Mouse (Mus musculus): Measurements from ENCODE around the gene Gclc.

Gclc gene

GRCm38 (mm10) chr9:77777622-77778021 is 23.3 kb downstream of the Gclc start:
- in situ Hi-C loops (cut with MboI; ENCODE audit: unreplicated experiment in 2 of 2) = loop anchor here in 1 of 2 experiments (25.0 kb wide), 1 partner anchor 1415 kb away; no protein-coding TSS in a partner anchor

- in situ Hi-C loops (cut with MboI; ENCODE audit: unreplicated experiment in 2 of 2) = loop anchor here (5.0 to 25.0 kb wide), 4 partner anchors 122 to 1417 kb away; no protein-coding TSS in a partner anchor
Observed at GRCm38 (mm10) chr9:77779711-77780110, 25.4 kb downstream of the Gclc start.

GRCm38 (mm10) chr9:77781453-77782163 is 27.3 kb downstream of the Gclc start:
- in situ Hi-C loops (cut with MboI; ENCODE audit: unreplicated experiment in 2 of 2) = loop anchor here (5.0 to 25.0 kb wide), 4 partner anchors 124 to 1419 kb away; no protein-coding TSS in a partner anchor

DNA sequence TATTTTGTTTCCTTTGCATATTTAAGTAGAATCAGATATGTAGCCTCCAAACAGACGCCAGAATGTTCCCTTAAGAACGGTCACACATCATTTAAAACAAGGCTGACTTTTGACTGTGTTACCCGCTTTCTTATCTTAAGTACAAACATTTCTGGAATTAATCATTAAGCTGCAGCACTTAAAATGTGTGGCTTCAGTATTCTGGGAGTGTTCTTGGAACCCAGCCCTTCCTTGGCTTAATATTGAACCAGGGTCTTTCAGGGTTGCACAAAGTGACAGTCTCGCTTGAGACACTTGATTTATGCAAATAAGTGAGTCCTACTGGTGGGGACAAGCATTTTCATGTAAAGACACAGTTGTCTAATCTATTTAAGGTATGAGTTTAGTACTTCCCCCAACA is 27.9 kb downstream of the Gclc start:
- in situ Hi-C loops (cut with MboI; ENCODE audit: unreplicated experiment in 2 of 2) = loop anchor here (5.0 to 25.0 kb wide), 4 partner anchors 125 to 1420 kb away; no protein-coding TSS in a partner anchor

DNA sequence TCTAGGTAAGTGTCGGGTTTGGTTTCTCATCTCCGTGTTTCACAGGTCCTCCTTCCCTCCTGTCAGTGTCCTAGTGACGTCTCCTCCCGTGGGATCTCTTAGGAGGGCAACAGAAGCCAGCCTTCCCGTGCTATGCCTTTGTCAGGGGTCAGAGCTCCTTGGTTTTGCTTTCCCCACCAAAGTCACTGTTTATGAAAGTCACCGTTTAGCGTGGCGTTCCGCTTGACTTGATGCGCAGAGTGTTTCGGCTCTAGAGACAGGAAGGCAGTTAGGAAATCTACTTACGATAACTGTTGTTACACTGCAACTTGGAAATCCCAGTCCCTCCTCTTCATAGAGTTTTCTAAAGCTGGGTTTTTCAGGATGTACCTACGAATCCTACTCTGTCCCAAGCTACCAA is 28.7 kb downstream of the Gclc start:
- in situ Hi-C loops (cut with MboI; ENCODE audit: unreplicated experiment in 2 of 2) = loop anchor here (5.0 to 25.0 kb wide), 4 partner anchors 126 to 1421 kb away; no protein-coding TSS in a partner anchor

DNA sequence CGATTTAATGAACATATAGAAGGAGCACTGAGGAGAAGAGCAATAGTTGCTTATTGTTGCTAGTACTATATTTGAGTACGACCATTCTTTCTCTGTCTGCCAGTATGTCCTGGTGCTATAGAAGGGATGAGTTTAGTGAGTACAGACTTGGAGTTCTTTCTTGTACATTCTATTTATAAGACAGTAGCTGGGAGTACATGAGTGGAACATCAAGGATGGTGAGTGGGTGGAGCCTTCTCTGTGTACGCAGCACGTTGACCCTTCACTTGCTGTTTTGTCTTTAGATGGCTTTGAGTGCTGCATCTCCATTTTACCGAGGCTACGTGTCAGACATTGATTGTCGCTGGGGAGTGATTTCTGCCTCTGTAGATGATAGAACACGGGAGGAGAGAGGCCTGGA is 31.1 kb downstream of the Gclc start:
- in situ Hi-C loops (cut with MboI; ENCODE audit: unreplicated experiment in 2 of 2) = loop anchor here (5.0 to 25.0 kb wide), 3 partner anchors 33 to 1423 kb away; partner anchors contain the start of gene Gclc (in 1 of the 2)

DNA sequence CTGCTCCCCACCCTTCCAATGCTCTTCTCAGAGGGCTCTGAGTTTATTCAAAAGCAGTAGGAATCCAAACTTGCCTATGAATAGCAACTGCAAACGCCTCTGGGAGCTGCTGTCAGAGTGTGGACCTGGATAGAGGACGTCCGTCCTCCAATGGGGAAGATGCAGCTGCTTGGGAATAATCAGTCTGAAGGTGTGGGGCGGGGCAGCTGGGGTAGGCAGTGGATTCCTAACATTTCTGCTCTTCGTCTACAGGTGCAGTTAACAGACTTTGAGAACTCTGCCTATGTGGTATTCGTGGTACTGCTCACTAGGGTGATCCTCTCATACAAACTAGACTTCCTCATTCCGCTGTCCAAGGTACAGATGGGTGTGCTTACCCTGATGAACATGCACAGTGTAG is 33.6 kb downstream of the Gclc start:
- in situ Hi-C loops (cut with MboI; ENCODE audit: unreplicated experiment in 2 of 2) = loop anchor here (5.0 to 25.0 kb wide), 3 partner anchors 36 to 1426 kb away; partner anchors contain the start of gene Gclc (in 1 of the 2)

GRCm38 (mm10) chr9:77789615-77790348 is 35.4 kb downstream of the Gclc start:
- in situ Hi-C loops (cut with MboI; ENCODE audit: unreplicated experiment in 2 of 2) = loop anchor here (5.0 to 25.0 kb wide), 3 partner anchors 37 to 1427 kb away; partner anchors contain the start of gene Gclc (in 1 of the 2)

DNA sequence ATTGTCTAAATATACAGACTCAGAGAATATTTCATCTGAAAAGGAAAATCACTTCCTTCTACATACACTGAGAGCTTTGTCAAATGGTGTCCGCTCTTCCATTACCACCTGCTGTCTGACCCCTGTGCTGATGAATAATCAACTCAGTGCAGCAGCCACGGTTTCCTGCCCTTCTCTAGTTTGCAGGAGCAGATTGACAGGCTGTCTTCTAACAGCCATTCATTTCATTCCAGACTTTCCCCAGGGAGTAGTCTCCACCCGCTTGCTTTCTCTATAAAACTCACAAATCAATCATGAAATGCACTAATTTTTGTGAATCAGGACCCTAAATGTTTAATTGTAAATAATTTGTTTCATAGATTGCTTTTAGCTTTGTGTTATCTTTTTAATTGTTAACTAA is 39.5 kb downstream of the Gclc start:
- in situ Hi-C loops (cut with MboI; ENCODE audit: unreplicated experiment in 2 of 2) = loop anchor here in 1 of 2 experiments (25.0 kb wide), 1 partner anchor 1432 kb away; no protein-coding TSS in a partner anchor

GRCm38 (mm10) chr9:77802461-77802860 is 48.1 kb downstream of the Gclc start:
- in situ Hi-C loops (cut with MboI; ENCODE audit: unreplicated experiment in 2 of 2) = loop anchor here in 1 of 2 experiments (25.0 kb wide), 1 partner anchor 385 kb away; the partner anchor contains the start of gene Gsta4

DNA sequence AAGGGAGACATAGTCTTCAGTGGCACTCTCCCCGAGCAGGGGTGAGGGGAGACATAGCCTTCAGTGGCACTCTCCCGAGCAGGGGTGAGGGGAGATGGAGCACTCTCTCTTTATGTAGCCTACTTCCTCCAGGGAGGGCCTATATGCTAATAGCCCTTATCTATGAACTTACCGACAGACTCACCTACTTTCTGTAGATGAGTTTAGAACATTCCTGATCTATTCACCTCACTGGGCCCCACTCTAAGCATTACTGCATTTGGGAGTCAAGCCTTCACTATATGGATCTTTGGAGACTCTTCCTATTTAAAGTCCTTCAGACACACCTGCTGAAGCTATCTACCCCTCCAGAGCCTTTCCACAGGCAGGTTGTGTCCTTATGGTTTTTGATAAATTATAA is 52.1 kb downstream of the Gclc start:
- in situ Hi-C loops (cut with MboI; ENCODE audit: unreplicated experiment in 2 of 2) = loop anchor here (5.0 to 25.0 kb wide), 3 partner anchors 201 to 381 kb away; partner anchors contain the start of gene Gsta4 (in 1 of the 2)

- in situ Hi-C loops (cut with MboI; ENCODE audit: unreplicated experiment in 2 of 2) = loop anchor here (5.0 to 25.0 kb wide), 3 partner anchors 200 to 380 kb away; partner anchors contain the start of gene Gsta4 (in 1 of the 2)
Observed at GRCm38 (mm10) chr9:77806842-77807668, 52.7 kb downstream of the Gclc start.

DNA sequence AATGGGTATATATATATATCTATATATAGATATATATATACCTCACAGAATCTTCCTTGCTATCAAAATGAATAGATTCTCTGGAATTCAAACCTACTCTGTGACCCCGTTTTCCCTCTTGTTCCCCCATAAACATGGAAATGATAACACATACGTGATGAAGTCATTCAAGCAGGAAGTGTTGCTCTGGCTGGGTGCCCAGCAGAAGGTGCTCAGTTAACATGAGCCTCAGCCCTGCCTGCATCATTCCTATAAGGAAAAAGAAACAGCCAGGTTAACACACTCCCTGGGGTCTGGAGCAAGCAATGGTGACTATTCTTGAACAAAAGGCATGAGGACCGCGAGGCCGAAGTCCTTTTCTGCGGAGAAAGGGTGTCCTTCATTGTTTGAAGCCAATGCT is 54.1 kb downstream of the Gclc start:
- in situ Hi-C loops (cut with MboI; ENCODE audit: unreplicated experiment in 2 of 2) = loop anchor here (5.0 to 25.0 kb wide), 3 partner anchors 199 to 379 kb away; partner anchors contain the start of gene Gsta4 (in 1 of the 2)

DNA sequence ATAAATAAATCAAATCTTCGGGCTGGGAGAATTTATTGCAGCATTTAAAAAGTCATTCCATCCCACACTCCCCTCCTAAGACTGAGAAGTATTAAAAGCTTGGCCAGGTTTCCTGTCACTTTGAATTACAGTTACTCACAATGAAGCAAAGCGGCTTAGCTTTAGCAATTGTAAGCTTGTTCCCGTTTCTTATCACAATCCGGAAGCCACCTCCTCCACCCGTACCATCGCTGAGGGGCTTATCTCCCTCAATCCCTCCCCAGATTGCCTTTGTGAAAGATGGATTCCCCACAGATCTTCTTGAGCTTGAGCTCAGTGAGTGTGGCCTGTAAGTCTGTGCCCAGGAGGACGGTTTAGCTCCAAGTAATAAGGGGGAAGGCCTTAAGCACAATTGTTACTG is 64.5 kb downstream of the Gclc start:
- in situ Hi-C loops (cut with MboI; ENCODE audit: unreplicated experiment in 2 of 2) = loop anchor here in 1 of 2 experiments (25.0 kb wide), 1 partner anchor 368 kb away; the partner anchor contains the start of gene Gsta4

DNA sequence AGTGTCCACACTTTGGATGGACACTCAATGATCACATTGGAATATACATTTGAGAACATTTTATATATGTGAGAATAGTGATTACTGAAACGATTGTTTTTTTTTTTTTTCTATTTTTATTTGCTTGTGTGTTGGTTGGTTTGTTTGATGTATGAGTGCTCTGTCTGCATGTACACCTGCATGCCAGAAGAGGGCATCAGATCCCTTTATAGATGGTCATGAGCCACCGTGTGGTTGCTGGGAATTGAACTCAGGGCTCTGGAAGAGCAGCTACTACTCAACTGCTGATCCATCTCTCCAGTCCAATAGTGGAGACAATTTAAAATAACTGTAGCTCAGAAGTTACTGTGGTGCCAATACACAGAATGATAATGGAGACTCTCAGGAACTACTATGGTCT is 65.0 kb downstream of the Gclc start:
- in situ Hi-C loops (cut with MboI; ENCODE audit: unreplicated experiment in 2 of 2) = loop anchor here in 1 of 2 experiments (25.0 kb wide), 1 partner anchor 368 kb away; the partner anchor contains the start of gene Gsta4

GRCm38 (mm10) chr9:77820836-77821235 is 66.5 kb downstream of the Gclc start:
- in situ Hi-C loops (cut with MboI; ENCODE audit: unreplicated experiment in 2 of 2) = loop anchor here (5.0 to 25.0 kb wide), 2 partner anchors 86 to 366 kb away; partner anchors contain the start of gene Gsta4 (in 1 of the 2)

DNA sequence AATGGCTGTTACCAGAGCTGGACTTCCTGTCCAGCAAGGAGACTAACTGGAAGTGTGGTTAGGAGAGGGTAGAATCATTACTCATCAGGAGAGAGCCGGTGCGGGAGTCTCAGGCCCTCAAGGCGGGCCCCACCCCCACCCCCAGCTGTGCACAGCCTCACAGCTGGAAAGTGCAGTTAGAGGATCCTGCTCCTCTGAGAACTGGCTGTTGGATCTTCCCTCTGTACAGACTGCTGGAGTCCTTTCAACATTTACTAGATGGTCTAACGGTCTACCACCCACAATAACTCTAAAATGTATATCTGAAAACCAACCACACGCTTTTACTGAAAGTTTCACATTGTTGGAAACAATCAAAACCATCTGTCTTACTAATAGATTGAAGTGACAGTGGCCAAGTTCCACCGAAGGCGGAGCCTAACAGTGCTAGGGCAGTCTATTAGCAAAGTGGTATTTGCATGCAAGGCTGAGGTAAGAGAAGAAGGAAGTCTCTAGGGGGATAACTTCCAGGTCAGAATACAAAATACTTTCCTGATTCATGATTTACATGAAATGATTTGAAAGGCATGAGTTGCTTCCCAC is 71.1 kb downstream of the Gclc start:
- in situ Hi-C loops (cut with MboI; ENCODE audit: unreplicated experiment in 2 of 2) = no loop called here

GRCm38 (mm10) chr9:77826237-77826636 is 71.9 kb downstream of the Gclc start:
- in situ Hi-C loops (cut with MboI; ENCODE audit: unreplicated experiment in 2 of 2) = no loop called here

DNA sequence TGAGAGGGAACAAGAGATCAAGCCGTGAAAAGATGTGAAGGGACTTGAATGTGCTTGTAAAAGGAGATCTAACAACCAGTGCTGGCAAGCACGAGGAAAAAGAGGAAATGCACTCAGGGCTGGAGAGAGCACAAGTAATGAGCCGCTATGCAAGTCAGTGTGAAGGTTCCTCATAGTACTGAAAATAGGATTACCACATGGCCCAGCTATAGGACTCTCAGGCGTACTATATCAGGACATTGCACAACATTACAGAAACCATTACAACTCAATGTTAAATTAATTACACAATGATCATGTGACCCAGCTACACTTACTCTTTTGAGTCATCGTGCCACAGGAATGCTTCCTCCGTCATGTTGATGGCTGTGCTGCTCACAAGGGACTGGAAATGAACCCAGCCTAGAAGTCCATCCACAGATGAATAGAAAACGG is 74.2 kb downstream of the Gclc start:
- in situ Hi-C loops (cut with MboI; ENCODE audit: unreplicated experiment in 2 of 2) = no loop called here

Data from v-Abl transformed pro-B cells (cell line).